In genomic region chr5:142880246-142880645, GRCm38 (mm10) we compare ENCODE assay signal across 9 mouse cellular contexts. TPM values are rescaled to one million over a fixed set of nuclear protein-coding genes. Genes with fewer than 3 reads are reported as not detected.
DNase-seq lines count a peak whose midpoint lies in the region; ATAC-seq lines count a peak whose summit lies in the region.
"Had no signal": no experiment of that assay in that cellular context is flagged by ENCODE, and none has a peak within 500 bp of the region (broad histone marks: within the 10 kb centered on the region; RNA-seq: fewer than 3 reads in every experiment).

No protein-coding gene starts in this region.

- peak; percentile 84 for DNase-seq in layer of hippocampus, adult 11-12 months (ENCODE audit: low spot score)
- no peak for DNase-seq in layer of hippocampus, adult 9-10 months (ENCODE audit: low spot score)
- DNase-seq in cerebellum, postnatal 25 days: peak; percentile 78 to 79
- DNase-seq in layer of hippocampus, adult 9-11 months: peak; percentile 91
- peak; percentile 47 to 60 for DNase-seq in right cerebral cortex, adult 2 months (ENCODE audit: low spot score in 2 of 2)
- no peak for DNase-seq in thymus, postnatal 0 days (ENCODE audit: low spot score)
- DNase-seq in spleen, postnatal 14 days (ENCODE audit: low spot score in 2 of 2): no peak
- DNase-seq: heart, postnatal 14 days had no signal

- ATAC-seq in erythroblast, adult 5-6 weeks (replicated peaks; ENCODE audit: low FRiP score, poor library complexity, severe bottlenecking): no peak

RNA-seq across cellular contexts. Expression of gene Fbxl18, which starts 15.0 kb away (rescaled TPM):
- polyA plus RNA-seq in thymus, postnatal 0 days (2015; fragmentation: Nextera tagmentation; extraction: Ambion mirVana): 4.7 and 5.9 TPM in 2 replicates
- 0.84 and 8.3 TPM in 2 replicates for total RNA-seq in erythroblast, adult 5-6 weeks (2015; ENCODE audit: low replicate concordance)
- total RNA-seq in erythroblast, adult 5-6 weeks (2017; ENCODE audit: low replicate concordance): 0.56 and 1.4 TPM in 2 replicates

RNA-seq across cellular contexts. Expression of gene Actb, which starts 26.3 kb away (rescaled TPM):
- 27,108 and 27,970 TPM in 2 replicates for polyA plus RNA-seq in thymus, postnatal 0 days (2015; fragmentation: Nextera tagmentation; extraction: Ambion mirVana)
- 4,143 and 4,236 TPM in 2 replicates for total RNA-seq in erythroblast, adult 5-6 weeks (2015; ENCODE audit: low replicate concordance)
- total RNA-seq in erythroblast, adult 5-6 weeks (2017; ENCODE audit: low replicate concordance): 1,451 and 2,396 TPM in 2 replicates

Comparison
In these comparisons a context has a peak if more than half of its experiments do, and no peak if none do; other contexts are left out.
1. DNase-seq: peak in layer of hippocampus, adult 11-12 months (single experiment), cerebellum, postnatal 25 days (2 of 2), layer of hippocampus, adult 9-11 months (single experiment) and right cerebral cortex, adult 2 months (2 of 2); none in layer of hippocampus, adult 9-10 months (single experiment), thymus, postnatal 0 days (single experiment) and spleen, postnatal 14 days (0 of 2).